Mouse (Mus musculus): ENCODE measurements around the gene Fam162a. TPM values are rescaled to one million over a fixed set of nuclear protein-coding genes. Genes with fewer than 3 reads are reported as not detected.
"Not testable (repeated sequence)": the region's sequence is repeated elsewhere in the genome, so short reads cannot be mapped to it uniquely, and the experiment has no call there.

Gene Fam162a
- polyA plus RNA-seq, 1 experiment: 13.6 TPM

GRCm38 (mm10) chr16:36043073-36043472 is 28.3 kb downstream of the Fam162a start:
- H3K4me3 ChIP-seq (ENCODE audit: extremely low read depth, insufficient read depth, insufficient read length): no peak overlapping the region
- no peak overlapping the region for H3K27ac ChIP-seq (ENCODE audit: insufficient read depth, low read length)
- no peaks in the 10 kb centered on the region for H3K27me3 ChIP-seq (ENCODE audit: control insufficient read depth, insufficient read depth, low read length)
- DNase-seq (ENCODE audit: low read depth in 1 of 2, low spot score in 2 of 2): no peak
- TF ChIP-seq CTCF (IDR thresholded peaks at IDR 0.05; ENCODE audit: extremely low read depth, insufficient read depth, insufficient read length, insufficient replicate concordance) (no peak), POLR2A (IDR thresholded peaks at IDR 0.05; ENCODE audit: low read depth, low read length) (no peak)
- WGBS: 94% methylated on average over 10 of the region's 10 CpGs
- H3K36me3 ChIP-seq (ENCODE audit: control insufficient read depth, insufficient read depth, low read length): peaks cover 1% of the 10 kb centered on the region; the same call in 1 of the 2 replicates
- peaks cover 6% of the 10 kb centered on the region; the same call in 1 of the 2 replicates for H3K4me1 ChIP-seq (ENCODE audit: control insufficient read depth, insufficient read depth, insufficient read length)

- no peak for DNase-seq (ENCODE audit: low read depth in 1 of 2, low spot score in 2 of 2)
- Histone ChIP-seq H3K36me3 (ENCODE audit: control insufficient read depth, insufficient read depth, low read length) (0 out of 2 replicates have a peak, but pooled peaks cover under 1% of the 10 kb centered on the region), H3K4me1 (ENCODE audit: control insufficient read depth, insufficient read depth, insufficient read length) (peaks cover 6% of the 10 kb centered on the region; the same call in 1 of the 2 replicates), H3K27ac (ENCODE audit: insufficient read depth, low read length) (peak overlapping the region; percentile 87), H3K4me3 (ENCODE audit: extremely low read depth, insufficient read depth, insufficient read length) (peak overlapping the region; percentile 87), H3K27me3 (ENCODE audit: control insufficient read depth, insufficient read depth, low read length) (no peaks in the 10 kb centered on the region)
- 10% methylated on average over 11 of the region's 11 CpGs for WGBS
- no peak for TF ChIP-seq POLR2A (IDR thresholded peaks at IDR 0.05; ENCODE audit: low read depth, low read length)
- no peak for TF ChIP-seq CTCF (IDR thresholded peaks at IDR 0.05; ENCODE audit: extremely low read depth, insufficient read depth, insufficient read length, insufficient replicate concordance)
These were observed 29.8 kb downstream of the Fam162a start for GRCm38 (mm10) chr16:36041625-36042020.

- Histone ChIP-seq H3K4me1 (ENCODE audit: control insufficient read depth, insufficient read depth, insufficient read length) (peaks cover 6% of the 10 kb centered on the region; the same call in 1 of the 2 replicates), H3K27ac (ENCODE audit: insufficient read depth, low read length) (peak within 1 kb of the TSS; percentile 87), H3K27me3 (ENCODE audit: control insufficient read depth, insufficient read depth, low read length) (no peaks in the 10 kb centered on the region), H3K36me3 (ENCODE audit: control insufficient read depth, insufficient read depth, low read length) (0 out of 2 replicates have a peak, but pooled peaks cover 2% of the 10 kb centered on the region), H3K4me3 (ENCODE audit: extremely low read depth, insufficient read depth, insufficient read length) (peak within 1 kb of the TSS; percentile 87)
- DNase-seq (ENCODE audit: low read depth in 1 of 2, low spot score in 2 of 2): peak; percentile 88 to 93
- peak; percentile 79 for TF ChIP-seq POLR2A (IDR thresholded peaks at IDR 0.05; ENCODE audit: low read depth, low read length)
- no peak for TF ChIP-seq CTCF (IDR thresholded peaks at IDR 0.05; ENCODE audit: extremely low read depth, insufficient read depth, insufficient read length, insufficient replicate concordance)
- under 1% methylated on average over 39 of the region's 39 CpGs for WGBS
These were observed 30.5 kb downstream of the Fam162a start, which contains the start of gene Wdr5b for GRCm38 (mm10) chr16:36040640-36041624. Gene Wdr5b, plus strand, starts transcription at chr16:36041190.

- H3K4me3 ChIP-seq (ENCODE audit: extremely low read depth, insufficient read depth, insufficient read length); H3K4me1 ChIP-seq (ENCODE audit: control insufficient read depth, insufficient read depth, insufficient read length); H3K27ac ChIP-seq (ENCODE audit: insufficient read depth, low read length); DNase-seq (ENCODE audit: low read depth in 1 of 2, low spot score in 2 of 2); H3K27me3 ChIP-seq (ENCODE audit: control insufficient read depth, insufficient read depth, low read length): not testable (repeated sequence)
- 81% methylated on average over 2 of the region's 2 CpGs for WGBS
- H3K36me3 ChIP-seq (ENCODE audit: control insufficient read depth, insufficient read depth, low read length): peaks cover 25% of the 10 kb centered on the region
These were observed 43.3 kb downstream of the Fam162a start for GRCm38 (mm10) chr16:36028120-36028519.

- WGBS: 94% methylated on average over 1 of the region's 1 CpGs
- TF ChIP-seq CTCF (IDR thresholded peaks at IDR 0.05; ENCODE audit: extremely low read depth, insufficient read depth, insufficient read length, insufficient replicate concordance) (no peak), POLR2A (IDR thresholded peaks at IDR 0.05; ENCODE audit: low read depth, low read length) (no peak)
These were observed 55.1 kb downstream of the Fam162a start for GRCm38 (mm10) chr16:36016335-36016734.

GRCm38 (mm10) chr16:36008396-36008795 is 63.0 kb downstream of the Fam162a start:
- no peak for DNase-seq (ENCODE audit: low read depth in 1 of 2, low spot score in 2 of 2)
- Histone ChIP-seq H3K27ac (ENCODE audit: insufficient read depth, low read length) (no peak overlapping the region), H3K36me3 (ENCODE audit: control insufficient read depth, insufficient read depth, low read length) (peaks cover 14% of the 10 kb centered on the region), H3K27me3 (ENCODE audit: control insufficient read depth, insufficient read depth, low read length) (no peaks in the 10 kb centered on the region), H3K4me3 (ENCODE audit: extremely low read depth, insufficient read depth, insufficient read length) (no peak overlapping the region), H3K4me1 (ENCODE audit: control insufficient read depth, insufficient read depth, insufficient read length) (no peaks in the 10 kb centered on the region)
- WGBS: 93% methylated on average over 3 of the region's 3 CpGs
- TF ChIP-seq POLR2A (IDR thresholded peaks at IDR 0.05; ENCODE audit: low read depth, low read length): no peak
- no peak for TF ChIP-seq CTCF (IDR thresholded peaks at IDR 0.05; ENCODE audit: extremely low read depth, insufficient read depth, insufficient read length, insufficient replicate concordance)

More at GRCm38 (mm10) chr16:36016335-36016734, 55.1 kb downstream of the Fam162a start:
- Histone ChIP-seq H3K36me3 (ENCODE audit: control insufficient read depth, insufficient read depth, low read length) (peaks cover 10% of the 10 kb centered on the region), H3K4me1 (ENCODE audit: control insufficient read depth, insufficient read depth, insufficient read length) (no peaks in the 10 kb centered on the region), H3K4me3 (ENCODE audit: extremely low read depth, insufficient read depth, insufficient read length) (no peak overlapping the region), H3K27me3 (ENCODE audit: control insufficient read depth, insufficient read depth, low read length) (no peaks in the 10 kb centered on the region), H3K27ac (ENCODE audit: insufficient read depth, low read length) (no peak overlapping the region)
- no peak for DNase-seq (ENCODE audit: low read depth in 1 of 2, low spot score in 2 of 2)

GRCm38 (mm10) chr16:35998852-35999251 is 72.5 kb downstream of the Fam162a start:
- not testable (repeated sequence) for DNase-seq (ENCODE audit: low read depth in 1 of 2, low spot score in 2 of 2); H3K27ac ChIP-seq (ENCODE audit: insufficient read depth, low read length); H3K4me3 ChIP-seq (ENCODE audit: extremely low read depth, insufficient read depth, insufficient read length); H3K27me3 ChIP-seq (ENCODE audit: control insufficient read depth, insufficient read depth, low read length); H3K4me1 ChIP-seq (ENCODE audit: control insufficient read depth, insufficient read depth, insufficient read length)
- H3K36me3 ChIP-seq (ENCODE audit: control insufficient read depth, insufficient read depth, low read length): peaks cover 12% of the 10 kb centered on the region
- 92% methylated on average over 4 of the region's 4 CpGs for WGBS

Other genes with a start within 250 kb of the Fam162a start
- 8.0 and 8.1 TPM in 2 replicates for gene Parp14, start 200.1 kb downstream of the Fam162a start, polyA plus RNA-seq (2012; rRNA removed)
- 6.7 and 6.9 TPM in 2 replicates for gene Parp9, start 133.1 kb downstream of the Fam162a start, polyA plus RNA-seq (2012; rRNA removed)
- gene Dtx3l, start 132.4 kb downstream of the Fam162a start, polyA plus RNA-seq (2012; rRNA removed): 8.1 and 8.5 TPM in 2 replicates
- gene Kpna1, start 92.8 kb downstream of the Fam162a start, polyA plus RNA-seq (2012; rRNA removed): 3.2 and 4.2 TPM in 2 replicates
- 1.7 TPM in 2 replicates for gene Wdr5b, start 30.4 kb downstream of the Fam162a start, polyA plus RNA-seq (2012; rRNA removed)
- gene Ccdc58, start 91 bp upstream of the Fam162a start, polyA plus RNA-seq (2012; rRNA removed): 2.4 and 2.6 TPM in 2 replicates
- not detected in 2 replicates for gene Csta1, start 59.6 kb upstream of the Fam162a start, polyA plus RNA-seq (2012; rRNA removed)
- gene Stfa2l1, start 85.2 kb upstream of the Fam162a start, polyA plus RNA-seq (2012; rRNA removed): 0.48 TPM in 1 of 2 replicates, not detected in the other
- gene Gm5483, start 112.6 kb upstream of the Fam162a start, polyA plus RNA-seq (2012; rRNA removed): not detected in 2 replicates
- not detected in 2 replicates for gene Gm5416, start 138.8 kb upstream of the Fam162a start, polyA plus RNA-seq (2012; rRNA removed)
- gene 2010005H15Rik, start 149.9 kb upstream of the Fam162a start, polyA plus RNA-seq (2012; rRNA removed): not detected in 2 replicates
- gene Stfa1, start 205.4 kb upstream of the Fam162a start, polyA plus RNA-seq (2012; rRNA removed): not detected in 2 replicates